Mouse (Mus musculus) liver, embryonic 14.5 days (tissue): ENCODE measurements around the gene Msx1.

Experiments
- CTCF ChIP-seq: IDR thresholded peaks from 2 replicates; pipeline ENCODE4 v1.5.1; 2016; ENCODE audit warnings: antibody characterized with exemption, low read depth, control low read depth
- EP300 ChIP-seq: IDR thresholded peaks from 2 replicates; pipeline ENCODE4 v1.6.1; 2016; ENCODE audit warnings: antibody characterized with exemption, low read depth

- TF ChIP-seq CTCF (no peak), EP300 (no peak)
Measured at GRCm38 (mm10) chr5:37835590-37836266, 11.3 kb upstream of the Msx1 start.
